Mouse (Mus musculus): Measurements from ENCODE around the gene Mrps25. TPM values are rescaled to one million over a fixed set of nuclear protein-coding genes. Genes with fewer than 3 reads are reported as not detected.

Gene Mrps25
- total RNA-seq, 1 experiment from 2014 or later = 58.9 TPM

- no peak for DNase-seq
Observed at GRCm38 (mm10) chr6:92126861-92127468, 56.9 kb downstream of the Mrps25 start.

- DNase-seq = no peak
Observed at GRCm38 (mm10) chr6:92124547-92124946, 59.3 kb downstream of the Mrps25 start.

Other genes starting within 250 kb of the Mrps25 start
- 21.2 and 24.7 TPM in 2 replicates for gene Fgd5, start 205.2 kb downstream of the Mrps25 start, total RNA-seq (2021)
- gene Nr2c2, start 92.6 kb downstream of the Mrps25 start, total RNA-seq (2021) = 35.9 and 42.7 TPM in 2 replicates
- 21.2 and 24.1 TPM in 2 replicates for gene Rbsn, start 30.9 kb upstream of the Mrps25 start, total RNA-seq (2021)
- not detected in 2 replicates for gene Trh, start 60.6 kb upstream of the Mrps25 start, total RNA-seq (2021)